8 mouse cellular contexts compared by ENCODE assay signal in the genomic region with DNA sequence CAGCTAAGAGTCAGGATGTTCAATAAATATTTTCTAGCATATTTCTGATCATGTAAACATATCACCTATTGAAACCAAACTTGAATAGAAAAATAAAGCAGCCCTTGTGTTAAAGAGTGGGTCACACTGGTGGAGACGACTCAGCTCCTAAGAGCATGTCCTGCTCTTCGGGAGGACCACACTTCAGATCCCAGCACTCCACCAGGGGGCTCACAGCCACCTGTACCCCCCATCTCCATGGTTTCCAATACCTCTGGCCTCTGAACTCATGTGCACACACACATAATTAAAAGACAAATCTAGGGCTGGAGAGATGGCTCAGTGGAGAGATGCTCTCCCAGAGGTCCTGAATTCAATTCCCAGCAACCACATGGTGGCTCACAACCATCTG. TPM values are rescaled to one million over a fixed set of nuclear protein-coding genes. Genes with fewer than 3 reads are reported as not detected.
DNase-seq lines count a peak whose midpoint lies in the region; ATAC-seq lines count a peak whose summit lies in the region.

No protein-coding gene starts in this region.

- H3K27ac ChIP-seq in heart, embryonic 12.5 days (ENCODE audit: poor library complexity, severe bottlenecking), result no peak overlapping the region
- no peak overlapping the region for H3K27ac ChIP-seq in hindbrain, embryonic 13.5 days
- H3K27ac ChIP-seq in midbrain, embryonic 12.5 days (replicated peaks), result no peak overlapping the region

- H3K4me3 ChIP-seq in heart, embryonic 12.5 days, result 0 out of 2 replicates have a peak overlapping the region, but pooled peaks have one; percentile 2
- H3K4me3 ChIP-seq in hindbrain, embryonic 13.5 days, result no peak overlapping the region
- H3K4me3 ChIP-seq in midbrain, embryonic 12.5 days, result no peak overlapping the region

- H3K9me3 ChIP-seq in heart, embryonic 12.5 days (replicated peaks), result no peaks in the 10 kb centered on the region
- H3K9me3 ChIP-seq in hindbrain, embryonic 13.5 days, result no peaks in the 10 kb centered on the region
- no peaks in the 10 kb centered on the region for H3K9me3 ChIP-seq in midbrain, embryonic 12.5 days

- no peak for DNase-seq in heart, adult 11 months
- DNase-seq in ES-CJ7 (ENCODE audit: low read depth, low spot score), result peak; percentile 59
- no peak for DNase-seq in frontal cortex, adult 2 months (ENCODE audit: extremely low spot score in 1 of 2, low spot score in 1 of 2)
- no peak for DNase-seq in ovary, adult 18-20 months (ENCODE audit: low spot score)
- DNase-seq in cerebellum, postnatal 36 days, result no peak

- peaks cover 53% of the 10 kb centered on the region for H3K4me1 ChIP-seq in heart, embryonic 12.5 days (replicated peaks)
- H3K4me1 ChIP-seq in hindbrain, embryonic 13.5 days (replicated peaks), result peaks cover 44% of the 10 kb centered on the region
- peaks cover 34% of the 10 kb centered on the region for H3K4me1 ChIP-seq in midbrain, embryonic 12.5 days

- peak overlapping the region; percentile 52; the same call in 1 of the 2 replicates for H3K9ac ChIP-seq in heart, embryonic 12.5 days
- H3K9ac ChIP-seq in hindbrain, embryonic 13.5 days, result peak overlapping the region; percentile 63
- H3K9ac ChIP-seq in midbrain, embryonic 12.5 days (replicated peaks), result 0 out of 2 replicates have a peak overlapping the region, but pooled peaks have one; percentile 37

- no peaks in the 10 kb centered on the region for H3K27me3 ChIP-seq in heart, embryonic 12.5 days (replicated peaks)
- H3K27me3 ChIP-seq in hindbrain, embryonic 13.5 days, result no peaks in the 10 kb centered on the region
- no peaks in the 10 kb centered on the region for H3K27me3 ChIP-seq in midbrain, embryonic 12.5 days

- H3K36me3 ChIP-seq in heart, embryonic 12.5 days, result peaks cover 43% of the 10 kb centered on the region
- H3K36me3 ChIP-seq in hindbrain, embryonic 13.5 days, result peaks cover 28% of the 10 kb centered on the region
- H3K36me3 ChIP-seq in midbrain, embryonic 12.5 days, result peaks cover 36% of the 10 kb centered on the region

- H3K4me2 ChIP-seq in heart, embryonic 12.5 days, result peak overlapping the region; percentile 83
- H3K4me2 ChIP-seq in hindbrain, embryonic 13.5 days, result peak overlapping the region; percentile 72; the same call in 1 of the 2 replicates
- peak overlapping the region; percentile 76 for H3K4me2 ChIP-seq in midbrain, embryonic 12.5 days (replicated peaks)

- WGBS in heart, embryonic 12.5 days, result 55% methylated on average over 2 of the region's 2 CpGs
- whole genome bisulfite sequencing in hindbrain, embryonic 13.5 days, result 58% methylated on average over 2 of the region's 2 CpGs
- WGBS in midbrain, embryonic 12.5 days, result 50% methylated on average over 2 of the region's 2 CpGs

- ATAC-seq in heart, embryonic 12.5 days (ENCODE audit: insufficient number of reproducible peaks, low FRiP score), result no peak
- no peak for ATAC-seq in hindbrain, embryonic 13.5 days (ENCODE audit: low FRiP score)
- no peak for ATAC-seq in midbrain, embryonic 12.5 days (ENCODE audit: low FRiP score, low read depth)

RNA-seq across cellular contexts. Expression of gene Ppil1, which starts 1.7 kb away (rescaled TPM):
- polyA plus RNA-seq in heart, embryonic 12.5 days (2016; fragmentation: Nextera tagmentation; extraction: Ambion mirVana), result 101 and 112 TPM in 2 replicates
- 106 and 114 TPM in 2 replicates for polyA plus RNA-seq in hindbrain, embryonic 13.5 days (2015; fragmentation: Nextera tagmentation; extraction: Ambion mirVana)
- polyA plus RNA-seq in midbrain, embryonic 12.5 days (2016; fragmentation: Nextera tagmentation; extraction: Ambion mirVana), result 124 and 129 TPM in 2 replicates
- polyA plus RNA-seq in frontal cortex, adult 2 months (2012; rRNA removed), result 21.7 and 23.7 TPM in 2 replicates

RNA-seq across cellular contexts. Expression of gene BC004004, which starts 6.3 kb away (rescaled TPM):
- polyA plus RNA-seq in heart, embryonic 12.5 days (2016; fragmentation: Nextera tagmentation; extraction: Ambion mirVana), result 80.0 and 87.6 TPM in 2 replicates
- polyA plus RNA-seq in hindbrain, embryonic 13.5 days (2015; fragmentation: Nextera tagmentation; extraction: Ambion mirVana), result 108 and 111 TPM in 2 replicates
- polyA plus RNA-seq in midbrain, embryonic 12.5 days (2016; fragmentation: Nextera tagmentation; extraction: Ambion mirVana), result 71.7 and 73.7 TPM in 2 replicates
- 79.2 and 84.2 TPM in 2 replicates for polyA plus RNA-seq in frontal cortex, adult 2 months (2012; rRNA removed)

RNA-seq across cellular contexts. Expression of gene Cpne5, which starts 24.3 kb away (rescaled TPM):
- 20.4 and 24.1 TPM in 2 replicates for polyA plus RNA-seq in heart, embryonic 12.5 days (2016; fragmentation: Nextera tagmentation; extraction: Ambion mirVana)
- polyA plus RNA-seq in hindbrain, embryonic 13.5 days (2015; fragmentation: Nextera tagmentation; extraction: Ambion mirVana), result 18.9 and 20.2 TPM in 2 replicates
- polyA plus RNA-seq in midbrain, embryonic 12.5 days (2016; fragmentation: Nextera tagmentation; extraction: Ambion mirVana), result 12.6 and 14.4 TPM in 2 replicates
- polyA plus RNA-seq in frontal cortex, adult 2 months (2012; rRNA removed), result 117 TPM in 2 replicates

RNA-seq across cellular contexts. Expression of gene Pi16, which starts 55.2 kb away (rescaled TPM):
- 4.0 and 4.5 TPM in 2 replicates for polyA plus RNA-seq in heart, embryonic 12.5 days (2016; fragmentation: Nextera tagmentation; extraction: Ambion mirVana)
- 1.3 and 2.0 TPM in 2 replicates for polyA plus RNA-seq in hindbrain, embryonic 13.5 days (2015; fragmentation: Nextera tagmentation; extraction: Ambion mirVana)
- polyA plus RNA-seq in midbrain, embryonic 12.5 days (2016; fragmentation: Nextera tagmentation; extraction: Ambion mirVana), result 1.3 and 2.0 TPM in 2 replicates
- polyA plus RNA-seq in frontal cortex, adult 2 months (2012; rRNA removed), result 0.97 and 1.1 TPM in 2 replicates
